Mouse (Mus musculus) thymus, adult 2 months (tissue): ENCODE data around the gene Thbs4.

Source experiments
- CTCF ChIP-seq: fragments of 200-500 bp; IDR thresholded peaks from 2 replicates; pipeline ENCODE4 v1.5.1; 2012; ENCODE audit warnings: mild to moderate bottlenecking, control low read depth, low read length, moderate library complexity, borderline replicate concordance; ENCODE audit not compliant: control insufficient read depth, poor library complexity, insufficient read depth; ENCODE audit errors: extremely low read depth
- POLR2A ChIP-seq: fragments of 200-500 bp; IDR thresholded peaks from 2 replicates; pipeline ENCODE4 v1.6.1; 2012; ENCODE audit warnings: mild to moderate bottlenecking, low read length, control low read depth, moderate library complexity; ENCODE audit not compliant: control insufficient read depth, poor library complexity, insufficient read depth; ENCODE audit errors: extremely low read depth

GRCm38 (mm10) chr13:92775916-92776315 is 18.7 kb downstream of the Thbs4 start:
- TF ChIP-seq POLR2A: no peak
- TF ChIP-seq CTCF: no peak
